Mouse (Mus musculus) splenic B cell, adult 2 months (primary cell): ENCODE measurements at regions not wholly inside any gene's neighbourhood (a gene's known extent, or its start where the extent isn't known, plus 50 kb on each side); places are given as distances from the start of the nearest gene placed in this dataset.
"Not testable (repeated sequence)": the region's sequence is repeated elsewhere in the genome, so short reads cannot be mapped to it uniquely, and the experiment has no call there.

Source experiments
- DNase-seq: peaks from one replicate; pipeline ENCODE4 v3.0.0-alpha.2; 2011; ENCODE audit warnings: low read depth, low spot score
- H3K27me3 ChIP-seq: 2 replicates; pipeline ENCODE4 v1.6.1; 2012; ENCODE audit warnings: mild to moderate bottlenecking, low read length, moderate library complexity, mixed read lengths; ENCODE audit not compliant: control insufficient read depth, poor library complexity, insufficient read depth, severe bottlenecking
- H3K36me3 ChIP-seq: 2 replicates; pipeline ENCODE4 v1.6.1; 2012; ENCODE audit warnings: mild to moderate bottlenecking, low read length, moderate library complexity, mixed read lengths; ENCODE audit not compliant: control insufficient read depth, poor library complexity, insufficient read depth, severe bottlenecking

- no peaks in the 10 kb centered on the region for H3K27me3 ChIP-seq
- no peak for DNase-seq
- no peaks in the 10 kb centered on the region for H3K36me3 ChIP-seq
These were observed 186.8 kb downstream of the Trib2 start for GRCm38 (mm10) chr12:15629971-15630370.

GRCm38 (mm10) chr12:15619521-15619920, 197.2 kb downstream of the Trib2 start:
- no peak for DNase-seq
- H3K36me3 ChIP-seq = no peaks in the 10 kb centered on the region
- H3K27me3 ChIP-seq = no peaks in the 10 kb centered on the region

DNA sequence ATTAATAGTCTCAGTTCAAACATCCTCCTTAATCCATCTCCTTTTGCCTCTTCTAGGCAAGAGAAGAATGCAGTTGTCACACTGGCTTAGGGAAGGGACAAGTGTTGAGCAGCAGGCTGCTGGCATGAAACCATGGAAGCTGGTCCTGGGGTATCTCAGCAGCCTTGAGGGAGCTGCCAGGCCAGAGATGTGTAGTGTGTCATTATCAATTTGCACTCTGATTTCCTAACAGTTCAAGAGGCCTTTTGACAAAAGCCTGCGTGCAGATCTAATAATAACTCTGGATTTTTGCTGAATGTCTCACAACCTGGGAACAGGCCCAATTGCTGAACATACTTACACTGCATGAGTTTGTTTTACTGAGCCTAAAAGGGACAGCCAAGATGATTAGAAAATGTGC, 199.4 kb downstream of the Trib2 start:
- Histone ChIP-seq H3K27me3 (no peaks in the 10 kb centered on the region; the same call in 1 of the 2 replicates), H3K36me3 (no peaks in the 10 kb centered on the region)
- no peak for DNase-seq

GRCm38 (mm10) chr12:15611847-15612580, 204.7 kb downstream of the Trib2 start:
- Histone ChIP-seq H3K36me3 (no peaks in the 10 kb centered on the region), H3K27me3 (no peaks in the 10 kb centered on the region; the same call in 1 of the 2 replicates)
- no peak for DNase-seq

GRCm38 (mm10) chr12:15607091-15607490, 209.6 kb downstream of the Trib2 start:
- DNase-seq = no peak
- Histone ChIP-seq H3K27me3 (no peaks in the 10 kb centered on the region), H3K36me3 (no peaks in the 10 kb centered on the region)

- Histone ChIP-seq H3K36me3 (no peaks in the 10 kb centered on the region), H3K27me3 (no peaks in the 10 kb centered on the region)
- no peak for DNase-seq
These were observed 210.6 kb downstream of the Trib2 start for GRCm38 (mm10) chr12:15606095-15606494.

GRCm38 (mm10) chr12:15604630-15605029, 212.1 kb downstream of the Trib2 start:
- Histone ChIP-seq H3K36me3 (no peaks in the 10 kb centered on the region), H3K27me3 (no peaks in the 10 kb centered on the region)
- no peak for DNase-seq

- no peaks in the 10 kb centered on the region for H3K27me3 ChIP-seq
- no peaks in the 10 kb centered on the region for H3K36me3 ChIP-seq
- no peak for DNase-seq
These were observed 212.8 kb downstream of the Trib2 start for GRCm38 (mm10) chr12:15603885-15604284.

- Histone ChIP-seq H3K36me3 (no peaks in the 10 kb centered on the region), H3K27me3 (no peaks in the 10 kb centered on the region)
- DNase-seq = no peak
These were observed 213.4 kb downstream of the Trib2 start for GRCm38 (mm10) chr12:15603319-15603718.

DNA sequence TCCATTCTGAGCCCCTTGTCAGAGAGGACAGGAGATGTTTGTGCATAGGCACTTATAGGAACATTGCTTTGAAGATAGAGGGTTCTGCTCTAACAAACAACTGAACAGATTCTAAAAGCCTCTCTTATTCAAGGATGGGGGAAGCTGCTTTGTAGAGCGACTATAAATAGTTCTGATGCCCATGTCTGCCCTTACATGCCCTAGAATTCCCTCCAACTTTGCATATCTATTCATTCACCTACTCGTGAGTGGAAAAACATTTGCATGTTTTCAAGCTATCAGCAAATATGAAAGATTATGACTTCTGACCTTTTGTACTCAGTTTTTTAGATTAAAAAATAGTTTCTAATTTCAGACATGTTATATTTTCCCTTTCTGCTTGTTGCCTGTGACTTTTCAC, 222.0 kb downstream of the Trib2 start:
- no peaks in the 10 kb centered on the region for H3K27me3 ChIP-seq
- peak; percentile 44 for DNase-seq
- no peaks in the 10 kb centered on the region for H3K36me3 ChIP-seq

GRCm38 (mm10) chr12:15587864-15588263, 228.9 kb downstream of the Trib2 start:
- DNase-seq = not testable (repeated sequence)

DNA sequence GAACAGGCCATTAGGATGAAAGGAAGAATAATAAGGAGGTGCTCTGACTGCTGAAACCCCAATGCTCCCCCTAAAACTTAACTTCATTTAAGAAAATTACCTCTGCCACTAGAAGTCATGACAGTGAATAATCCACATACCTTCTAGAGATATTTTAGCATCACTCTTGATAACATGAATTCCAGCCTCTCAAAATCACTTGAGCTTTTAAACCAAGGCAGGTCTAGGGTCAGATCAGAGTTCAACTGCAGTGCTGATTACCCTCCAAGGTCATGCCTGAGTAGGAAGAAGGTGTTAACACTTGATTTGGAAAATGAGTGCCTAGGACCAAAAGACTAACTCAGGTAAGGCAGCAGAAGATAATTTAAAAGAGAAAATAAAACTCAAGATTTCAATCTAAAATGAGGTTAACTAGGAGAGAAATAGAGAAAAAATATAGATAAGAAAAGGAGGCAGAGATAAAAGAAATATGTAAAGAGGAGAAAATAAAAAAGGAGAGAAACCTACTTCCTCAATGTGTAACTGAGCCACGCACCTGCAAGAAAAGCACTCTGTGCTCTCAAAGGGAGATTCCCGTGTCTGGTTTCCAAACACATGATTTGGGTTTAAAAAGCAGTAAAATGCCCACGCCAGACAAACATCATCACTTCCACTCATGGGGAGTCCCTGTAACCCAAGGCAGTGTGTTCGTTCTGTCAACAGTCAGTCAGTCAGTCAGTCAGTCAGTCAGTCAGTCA, 229.8 kb downstream of the Trib2 start:
- DNase-seq = peak; percentile 74
- Histone ChIP-seq H3K36me3 (no peaks in the 10 kb centered on the region), H3K27me3 (no peaks in the 10 kb centered on the region)

More at GRCm38 (mm10) chr12:15587864-15588263, 228.9 kb downstream of the Trib2 start:
- not testable (repeated sequence) for H3K36me3 ChIP-seq, H3K27me3 ChIP-seq

GRCm38 (mm10) chr12:15585845-15586244, 230.9 kb downstream of the Trib2 start:
- no peaks in the 10 kb centered on the region for H3K36me3 ChIP-seq
- DNase-seq = peak; percentile 50
- H3K27me3 ChIP-seq = no peaks in the 10 kb centered on the region

GRCm38 (mm10) chr12:15584721-15585120, 232.0 kb downstream of the Trib2 start:
- H3K27me3 ChIP-seq = no peaks in the 10 kb centered on the region
- H3K36me3 ChIP-seq = no peaks in the 10 kb centered on the region
- DNase-seq = no peak

- Histone ChIP-seq H3K27me3 (no peaks in the 10 kb centered on the region), H3K36me3 (no peaks in the 10 kb centered on the region)
- no peak for DNase-seq
These were observed 250.0 kb downstream of the Trib2 start for GRCm38 (mm10) chr12:15566785-15567109.
